Mouse (Mus musculus): ENCODE measurements at regions not wholly inside any gene's neighbourhood (a gene's known extent, or its start where the extent isn't known, plus 50 kb on each side); places are given as distances from the start of the nearest gene placed in this dataset.

- TF ChIP-seq CTCF (IDR thresholded peaks at IDR 0.05; ENCODE audit: borderline replicate concordance, control insufficient read depth, extremely low read depth, insufficient read depth, low read length, poor library complexity) (no peak), POLR2A (IDR thresholded peaks at IDR 0.05; ENCODE audit: control insufficient read depth, extremely low read depth, insufficient read depth, low read length, poor library complexity) (no peak)
These were observed 236.4 kb downstream of the Gpd2 start for GRCm38 (mm10) chr2:57473873-57474272.
